Mouse (Mus musculus): ENCODE results near the gene Ggnbp2. TPM values are rescaled to one million over a fixed set of nuclear protein-coding genes. Genes with fewer than 3 reads are reported as not detected.

Gene Ggnbp2
- polyA plus RNA-seq, 1 experiment from 2014 or later = 64.2 TPM

DNA sequence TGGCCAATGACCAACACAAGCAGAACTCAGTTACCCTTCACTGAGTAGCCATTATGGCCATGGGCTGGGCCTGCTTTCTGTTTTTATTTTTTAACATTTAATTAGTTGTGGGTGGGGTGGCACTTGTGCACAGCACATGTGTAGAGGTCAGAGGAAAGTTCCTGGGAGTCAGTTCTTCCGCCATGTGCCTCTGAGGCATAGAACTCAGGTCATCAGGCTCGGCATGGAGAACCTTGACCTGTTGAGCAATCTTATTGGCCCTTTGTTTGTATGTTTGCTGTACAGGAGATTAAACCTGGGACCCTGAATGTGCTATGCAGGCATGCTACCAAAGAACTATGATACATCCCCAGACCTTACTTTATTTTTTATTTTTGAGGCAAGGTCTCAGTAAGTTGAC is 18.9 kb upstream of the Ggnbp2 start:
- Histone ChIP-seq H3K36me3 (ENCODE audit: insufficient read depth) (peaks cover 72% of the 10 kb centered on the region), H3K9me3 (ENCODE audit: low read depth, low read length) (no peaks in the 10 kb centered on the region), H3K4me2 (no peak overlapping the region), H3K27me3 (ENCODE audit: insufficient read depth, low read length) (no peaks in the 10 kb centered on the region), H3K27ac (ENCODE audit: low read depth) (no peak overlapping the region), H3K9ac (no peak overlapping the region), H3K4me3 (ENCODE audit: low read depth, low read length) (no peak overlapping the region), H3K4me1 (ENCODE audit: insufficient read depth) (no peaks in the 10 kb centered on the region)
- no peak for TF ChIP-seq CTCF (IDR thresholded peaks at IDR 0.05; ENCODE audit: low read depth)
- WGBS = 92% methylated on average over 2 of the region's 2 CpGs
- DNase-seq (no peak), ATAC-seq (ENCODE audit: insufficient read depth) (no peak)

DNA sequence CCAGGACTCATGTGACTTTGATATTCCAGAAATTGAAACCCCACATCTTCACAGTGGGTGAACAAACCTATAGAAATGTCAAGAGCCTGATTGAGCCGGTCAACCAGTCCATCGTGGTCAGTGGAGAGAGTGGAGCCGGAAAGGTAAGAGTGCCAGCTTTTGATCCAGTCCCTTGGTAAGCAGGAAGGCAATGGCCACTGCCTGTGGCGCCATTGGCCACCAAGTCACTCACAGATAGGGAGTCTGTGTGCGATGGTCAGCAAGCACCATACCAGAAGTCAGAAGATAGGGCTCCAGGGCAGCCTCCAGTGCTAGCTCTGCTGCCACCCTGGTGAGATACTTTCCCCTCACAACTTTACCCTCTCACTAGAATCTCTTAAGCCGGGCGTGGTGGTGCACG is 17.4 kb upstream of the Ggnbp2 start:
- Histone ChIP-seq H3K4me1 (ENCODE audit: insufficient read depth) (no peaks in the 10 kb centered on the region), H3K36me3 (ENCODE audit: insufficient read depth) (peaks cover 76% of the 10 kb centered on the region), H3K9me3 (ENCODE audit: low read depth, low read length) (no peaks in the 10 kb centered on the region), H3K27me3 (ENCODE audit: insufficient read depth, low read length) (no peaks in the 10 kb centered on the region), H3K9ac (no peak overlapping the region), H3K4me3 (ENCODE audit: low read depth, low read length) (no peak overlapping the region), H3K27ac (ENCODE audit: low read depth) (no peak overlapping the region), H3K4me2 (no peak overlapping the region)
- TF ChIP-seq CTCF (IDR thresholded peaks at IDR 0.05; ENCODE audit: low read depth) = no peak
- ATAC-seq (ENCODE audit: insufficient read depth) = no peak
- 95% methylated on average over 8 of the region's 8 CpGs for WGBS
- no peak for DNase-seq

- TF ChIP-seq CTCF (IDR thresholded peaks at IDR 0.05; ENCODE audit: low read depth) = no peak
- ATAC-seq (ENCODE audit: insufficient read depth) = no peak
- WGBS = 83% methylated on average over 11 of the region's 11 CpGs
- Histone ChIP-seq H3K4me2 (no peak overlapping the region), H3K4me1 (ENCODE audit: insufficient read depth) (no peaks in the 10 kb centered on the region), H3K9ac (no peak overlapping the region), H3K27ac (ENCODE audit: low read depth) (no peak overlapping the region), H3K27me3 (ENCODE audit: insufficient read depth, low read length) (no peaks in the 10 kb centered on the region), H3K36me3 (ENCODE audit: insufficient read depth) (peaks cover 71% of the 10 kb centered on the region), H3K9me3 (ENCODE audit: low read depth, low read length) (no peaks in the 10 kb centered on the region), H3K4me3 (ENCODE audit: low read depth, low read length) (no peak overlapping the region)
- DNase-seq = no peak
Measured at GRCm38 (mm10) chr11:84886767-84887511, 16.3 kb upstream of the Ggnbp2 start.

DNA sequence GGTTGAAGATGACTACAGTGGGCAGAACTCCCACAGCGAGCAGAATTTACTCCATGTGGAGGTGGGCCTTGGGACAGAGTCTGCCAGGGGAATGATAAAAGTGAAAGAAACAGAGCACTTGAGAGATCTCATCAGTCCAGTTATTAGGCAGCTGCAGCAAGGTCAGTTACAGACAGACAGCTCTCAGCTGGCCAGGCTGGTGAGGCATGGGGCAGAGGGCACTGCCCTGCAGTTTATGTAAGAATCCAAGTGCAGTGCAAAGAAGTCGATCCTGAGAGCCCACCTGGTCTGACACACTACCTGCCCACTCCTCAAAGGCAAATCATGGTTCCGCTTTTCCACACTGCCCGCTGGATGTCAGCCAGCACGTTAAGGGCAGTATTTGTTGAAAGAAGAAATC is 15.6 kb upstream of the Ggnbp2 start:
- no peaks in the 10 kb centered on the region for H3K27me3 ChIP-seq (ENCODE audit: insufficient read depth, low read length)
- ATAC-seq (ENCODE audit: insufficient read depth) (no peak), DNase-seq (no peak)
- no peak for TF ChIP-seq CTCF (IDR thresholded peaks at IDR 0.05; ENCODE audit: low read depth)
- peaks cover 66% of the 10 kb centered on the region for H3K36me3 ChIP-seq (ENCODE audit: insufficient read depth)
- no peak overlapping the region for H3K4me2 ChIP-seq
- no peak overlapping the region for H3K4me3 ChIP-seq (ENCODE audit: low read depth, low read length)
- no peak overlapping the region for H3K27ac ChIP-seq (ENCODE audit: low read depth)
- WGBS = 83% methylated on average over 5 of the region's 5 CpGs
- no peaks in the 10 kb centered on the region for H3K9me3 ChIP-seq (ENCODE audit: low read depth, low read length)
- H3K4me1 ChIP-seq (ENCODE audit: insufficient read depth) = peaks cover 2% of the 10 kb centered on the region; the same call in 1 of the 2 replicates
- H3K9ac ChIP-seq = no peak overlapping the region

DNA sequence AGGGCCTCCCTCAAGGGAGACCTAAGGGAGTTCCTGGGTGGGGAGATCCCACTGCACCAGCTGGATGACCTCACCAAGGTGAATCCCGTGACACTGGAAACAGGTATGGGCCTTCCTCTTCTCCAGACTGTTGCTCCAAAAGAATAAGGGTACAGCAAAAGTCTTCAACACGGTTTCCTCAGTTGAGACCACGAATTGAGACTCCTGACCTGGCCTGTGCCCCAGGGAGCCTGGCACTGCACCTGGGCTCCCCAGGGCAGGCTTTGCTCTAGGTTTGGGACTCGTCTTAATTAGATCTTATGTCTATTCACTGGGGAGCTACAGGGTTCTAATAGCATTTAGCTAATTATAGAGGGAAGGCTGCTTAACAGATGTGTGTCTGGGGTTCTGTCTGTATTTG is 14.6 kb upstream of the Ggnbp2 start:
- no peak for TF ChIP-seq CTCF (IDR thresholded peaks at IDR 0.05; ENCODE audit: low read depth)
- Histone ChIP-seq H3K4me3 (ENCODE audit: low read depth, low read length) (no peak overlapping the region), H3K9ac (no peak overlapping the region), H3K27ac (ENCODE audit: low read depth) (no peak overlapping the region), H3K4me2 (no peak overlapping the region), H3K4me1 (ENCODE audit: insufficient read depth) (peaks cover 5% of the 10 kb centered on the region; the same call in 1 of the 2 replicates), H3K27me3 (ENCODE audit: insufficient read depth, low read length) (no peaks in the 10 kb centered on the region), H3K36me3 (ENCODE audit: insufficient read depth) (peaks cover 62% of the 10 kb centered on the region), H3K9me3 (ENCODE audit: low read depth, low read length) (no peaks in the 10 kb centered on the region)
- DNase-seq (no peak), ATAC-seq (ENCODE audit: insufficient read depth) (no peak)
- WGBS = 90% methylated on average over 4 of the region's 4 CpGs

DNA sequence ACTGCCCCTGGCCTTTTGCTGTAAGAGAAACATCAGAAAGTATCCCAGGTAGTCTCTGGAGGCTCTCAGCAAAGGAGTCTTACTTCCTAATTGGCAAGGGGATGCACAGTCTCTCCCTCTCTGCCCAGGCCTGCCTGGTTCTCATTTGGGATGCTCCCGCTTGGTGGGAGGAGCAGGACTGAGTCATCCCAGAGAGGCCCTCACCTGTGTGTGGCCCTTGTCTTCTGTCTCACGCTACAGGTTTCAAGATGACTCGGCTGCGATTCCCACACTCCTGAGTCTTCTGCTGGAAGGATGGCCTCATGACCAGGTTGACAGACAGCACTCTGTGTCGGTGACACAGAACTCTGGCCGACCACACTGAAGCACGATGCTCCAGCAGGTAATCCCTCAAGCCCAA is 11.7 kb upstream of the Ggnbp2 start:
- Histone ChIP-seq H3K9ac (no peak overlapping the region), H3K4me3 (ENCODE audit: low read depth, low read length) (no peak overlapping the region), H3K36me3 (ENCODE audit: insufficient read depth) (peaks cover 43% of the 10 kb centered on the region), H3K4me2 (no peak overlapping the region), H3K4me1 (ENCODE audit: insufficient read depth) (peaks cover 5% of the 10 kb centered on the region; the same call in 1 of the 2 replicates), H3K27me3 (ENCODE audit: insufficient read depth, low read length) (no peaks in the 10 kb centered on the region), H3K9me3 (ENCODE audit: low read depth, low read length) (no peaks in the 10 kb centered on the region), H3K27ac (ENCODE audit: low read depth) (no peak overlapping the region)
- TF ChIP-seq CTCF (IDR thresholded peaks at IDR 0.05; ENCODE audit: low read depth) = no peak
- 90% methylated on average over 7 of the region's 7 CpGs for WGBS
- DNase-seq = no peak
- no peak for ATAC-seq (ENCODE audit: insufficient read depth)

- no peaks in the 10 kb centered on the region for H3K9me3 ChIP-seq (ENCODE audit: low read depth, low read length)
- H3K4me2 ChIP-seq = peak overlapping the region; percentile 92
- 48% methylated on average over 9 of the region's 9 CpGs for WGBS
- H3K36me3 ChIP-seq (ENCODE audit: insufficient read depth) = peaks cover 33% of the 10 kb centered on the region
- peak overlapping the region; percentile 94 for H3K27ac ChIP-seq (ENCODE audit: low read depth)
- TF ChIP-seq CTCF (IDR thresholded peaks at IDR 0.05; ENCODE audit: low read depth) = no peak
- H3K4me3 ChIP-seq (ENCODE audit: low read depth, low read length) = peak overlapping the region; percentile 87
- peaks cover 5% of the 10 kb centered on the region; the same call in 1 of the 2 replicates for H3K4me1 ChIP-seq (ENCODE audit: insufficient read depth)
- ATAC-seq (ENCODE audit: insufficient read depth) = peak; percentile 9; the same call in 1 of the 2 replicates
- no peak for DNase-seq
- H3K27me3 ChIP-seq (ENCODE audit: insufficient read depth, low read length) = no peaks in the 10 kb centered on the region
- peak overlapping the region; percentile 86 for H3K9ac ChIP-seq
Measured at GRCm38 (mm10) chr11:84880971-84881370, 10.4 kb upstream of the Ggnbp2 start.
